Mouse (Mus musculus): ENCODE data around the gene Foxred2.

DNA sequence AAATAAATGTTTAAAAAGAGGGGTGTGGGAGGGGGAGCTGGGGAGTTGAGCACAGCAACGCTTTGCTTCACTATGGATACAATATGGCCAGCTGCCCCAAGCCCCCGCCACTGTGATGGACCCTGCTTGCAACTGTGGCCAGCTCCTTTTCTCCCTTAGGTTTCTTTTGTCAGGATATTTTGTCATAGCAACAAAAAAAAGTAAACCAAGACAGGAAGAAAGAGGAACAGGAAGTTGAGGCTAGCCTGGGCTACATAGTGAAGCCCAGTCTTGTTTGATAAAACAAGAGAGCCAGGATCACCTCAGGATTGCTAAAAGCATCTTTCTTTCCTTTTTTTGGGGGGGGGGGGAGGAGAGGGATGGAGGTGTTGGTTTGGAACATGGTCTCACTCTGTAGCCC lies 31.3 kb downstream of the Foxred2 start:
- TF ChIP-seq CTCF (IDR thresholded peaks at IDR 0.05), result no peak
- no peak for TF ChIP-seq EP300 (IDR thresholded peaks at IDR 0.05)
